Mouse (Mus musculus): ENCODE measurements around the gene Gjd2.

GRCm38 (mm10) chr2:114051871-114052241 is 38.4 kb upstream of the Gjd2 start:
- TF ChIP-seq CTCF (IDR thresholded peaks at IDR 0.05; ENCODE audit: control insufficient read depth, insufficient read depth, insufficient replicate concordance, low read depth, low read length), result no peak
- TF ChIP-seq POLR2A (IDR thresholded peaks at IDR 0.05; ENCODE audit: control insufficient read depth, low read depth, low read length), result no peak

All from testis, adult 2 months (tissue).